Mouse (Mus musculus): ENCODE results near the gene Tff2.

Gene Tff2

DNA sequence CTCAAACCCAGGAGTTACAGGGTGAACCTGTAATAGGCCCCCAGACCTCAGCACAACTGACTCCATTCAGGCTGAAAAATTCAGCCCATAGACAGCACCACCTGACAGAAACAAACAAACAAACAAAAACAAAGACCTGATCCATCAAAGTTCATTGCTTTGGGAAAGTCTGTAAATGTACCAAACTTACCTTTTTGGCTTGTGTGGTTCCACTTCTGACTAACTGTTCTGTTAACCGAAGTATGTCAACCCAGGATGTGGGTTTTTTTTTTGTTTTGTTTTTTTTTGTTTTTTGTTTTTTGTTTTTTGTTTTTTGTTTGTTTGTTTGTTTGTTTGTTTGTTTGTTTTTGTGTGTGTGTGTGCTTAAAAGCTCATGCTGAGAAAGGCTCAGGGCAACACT, 7.3 kb downstream of the Tff2 start:
- no peak for DNase-seq (ENCODE audit: low spot score in 2 of 2)

DNA sequence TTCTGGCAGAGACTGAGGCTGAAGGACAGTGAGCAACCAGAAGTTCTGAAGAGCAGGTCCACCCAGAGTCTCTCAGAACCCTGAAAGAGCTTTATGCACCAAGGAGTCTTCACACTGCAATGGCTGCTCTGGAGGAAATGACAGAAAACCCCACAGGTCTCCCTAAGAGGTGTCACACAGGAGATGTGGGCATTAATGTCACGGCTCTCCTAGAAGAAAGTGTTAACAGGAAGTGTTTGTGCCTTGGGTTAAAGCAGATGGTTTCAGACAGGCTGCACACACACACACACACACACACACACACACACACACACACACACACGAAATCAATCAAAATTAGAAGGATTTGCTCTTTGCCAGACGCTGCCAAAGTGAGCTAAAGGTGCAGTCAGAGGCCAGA, 7.8 kb downstream of the Tff2 start:
- DNase-seq (ENCODE audit: low spot score in 2 of 2): no peak

- no peak for DNase-seq (ENCODE audit: low spot score in 2 of 2)
These were observed 9.2 kb downstream of the Tff2 start for GRCm38 (mm10) chr17:31134913-31135312.

GRCm38 (mm10) chr17:31133776-31134175, 10.3 kb downstream of the Tff2 start:
- DNase-seq (ENCODE audit: low spot score in 2 of 2): no peak

- DNase-seq (ENCODE audit: low spot score in 2 of 2): peak; percentile 37 to 41
These were observed 12.7 kb downstream of the Tff2 start for GRCm38 (mm10) chr17:31131269-31131821.

DNA sequence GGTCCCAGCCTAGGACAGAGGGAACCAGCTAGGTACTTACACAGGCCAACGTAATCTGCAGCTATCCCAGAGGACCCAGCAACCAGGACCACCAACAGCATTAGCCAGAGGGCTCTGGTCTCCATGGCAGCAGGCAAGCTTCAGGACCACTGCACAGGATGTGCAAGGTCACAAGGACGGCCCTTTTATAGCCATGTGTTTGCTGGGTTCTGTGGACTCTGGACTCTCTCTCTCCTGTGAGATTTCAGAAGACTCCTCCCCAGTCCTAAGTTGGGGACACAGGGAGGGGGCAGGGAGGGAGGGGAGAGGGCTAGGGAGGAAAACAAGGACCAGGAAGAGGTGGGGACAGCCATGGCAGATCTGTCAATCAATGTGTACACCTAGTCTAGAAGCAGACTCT, 14.6 kb downstream of the Tff2 start, which contains the start of gene Tff3:
Gene Tff3, minus strand, starts transcription at position 195 of the 400 bp plus-strand sequence.
- no peak for DNase-seq (ENCODE audit: low spot score in 2 of 2)

DNA sequence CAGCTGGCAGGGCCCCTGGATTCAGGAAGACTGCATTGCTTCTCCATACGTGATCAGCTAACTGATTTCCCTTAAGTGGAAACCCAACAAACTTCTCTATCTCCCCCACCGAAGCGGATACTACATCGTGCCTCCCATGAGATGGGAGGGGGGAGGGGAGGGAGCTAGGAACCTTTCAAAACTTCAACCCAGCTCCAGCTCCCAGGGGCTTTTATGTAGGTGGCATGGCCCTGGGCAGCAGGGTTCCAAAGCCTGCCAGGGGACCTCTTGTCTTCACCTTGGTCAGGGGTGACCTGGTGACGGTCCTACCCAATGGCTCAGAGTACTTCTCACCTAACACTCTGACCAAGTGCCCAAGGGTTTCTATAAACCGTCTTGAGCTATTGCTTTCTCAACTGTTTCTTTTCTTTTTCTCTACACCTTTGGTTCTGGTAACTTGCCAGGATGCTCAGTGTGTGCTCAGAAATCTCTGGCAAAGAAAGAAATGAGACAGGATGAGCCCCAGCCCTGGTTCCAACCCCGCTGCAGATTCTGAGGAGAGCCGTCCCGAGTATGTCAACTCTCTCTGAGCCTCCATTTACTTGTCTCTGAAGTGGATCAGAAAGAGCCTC, 15.3 kb downstream of the Tff2 start:
- no peak for DNase-seq (ENCODE audit: low spot score in 2 of 2)

GRCm38 (mm10) chr17:31125548-31126266, 18.4 kb downstream of the Tff2 start:
- DNase-seq (ENCODE audit: low spot score in 2 of 2): peak in 1 of 2 experiments; percentile 40

DNA sequence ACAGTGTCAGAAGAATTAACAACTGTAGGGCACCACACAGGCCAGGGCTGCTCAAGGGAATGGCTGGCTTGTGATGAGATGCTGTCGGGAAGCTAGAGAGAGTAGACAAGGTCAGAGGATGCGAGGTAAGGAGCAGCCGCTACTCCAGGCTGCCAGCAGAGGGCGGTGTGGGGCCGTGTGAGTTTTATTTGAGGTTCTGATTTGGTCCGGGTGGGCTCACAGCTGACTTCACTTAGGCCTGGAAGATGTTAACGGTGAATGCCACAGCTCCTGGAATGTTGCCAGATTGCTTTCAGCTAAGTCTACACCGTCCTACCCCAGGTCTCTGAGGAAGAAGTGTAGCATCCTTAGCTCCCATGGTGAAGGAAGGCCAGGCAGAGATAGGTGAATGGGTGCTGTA, 22.1 kb downstream of the Tff2 start:
- DNase-seq (ENCODE audit: low spot score in 2 of 2): no peak

GRCm38 (mm10) chr17:31119429-31119828, 24.7 kb downstream of the Tff2 start:
- DNase-seq (ENCODE audit: low spot score in 2 of 2): peak; percentile 71 to 72

DNA sequence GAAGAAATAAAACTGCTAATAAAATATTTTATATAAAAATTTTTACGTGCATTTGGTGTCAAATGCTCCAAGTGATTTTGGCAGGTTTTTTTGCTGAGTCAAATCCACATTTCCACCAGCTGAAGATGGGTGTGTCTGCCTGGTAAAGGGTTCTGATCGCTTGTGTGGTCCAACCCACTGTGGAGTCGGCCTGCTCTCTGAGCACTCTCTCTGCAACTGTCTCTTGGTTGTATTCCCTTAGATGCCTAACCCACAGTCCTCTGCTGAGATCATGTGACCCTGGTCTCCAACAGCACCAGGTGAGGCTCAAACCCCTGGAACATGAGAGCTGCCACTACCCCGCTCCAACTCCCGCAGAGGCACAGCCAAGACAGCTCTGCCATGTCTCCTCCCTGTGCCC, 26.1 kb downstream of the Tff2 start:
- no peak for DNase-seq (ENCODE audit: low spot score in 2 of 2)

DNA sequence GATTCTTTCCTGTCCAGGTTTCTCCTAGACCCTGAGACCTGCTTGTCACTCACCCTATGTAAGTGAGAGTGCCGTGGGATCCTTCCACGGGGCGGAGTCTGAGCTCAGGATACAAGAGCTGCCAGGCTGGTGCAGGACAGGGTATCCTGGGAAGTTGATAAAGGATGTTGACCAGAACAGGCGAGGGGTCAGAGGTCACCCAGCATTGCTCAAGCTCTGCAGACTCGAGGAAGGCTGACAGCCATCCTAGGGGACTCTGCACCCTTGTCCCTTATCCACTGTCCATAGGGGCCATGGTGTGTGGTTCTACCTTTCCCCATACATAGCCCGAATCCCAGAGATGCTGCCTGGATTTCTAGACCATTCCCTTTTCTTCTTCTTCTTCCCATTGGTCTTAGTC, 28.0 kb downstream of the Tff2 start:
- no peak for DNase-seq (ENCODE audit: low spot score in 2 of 2)

DNA sequence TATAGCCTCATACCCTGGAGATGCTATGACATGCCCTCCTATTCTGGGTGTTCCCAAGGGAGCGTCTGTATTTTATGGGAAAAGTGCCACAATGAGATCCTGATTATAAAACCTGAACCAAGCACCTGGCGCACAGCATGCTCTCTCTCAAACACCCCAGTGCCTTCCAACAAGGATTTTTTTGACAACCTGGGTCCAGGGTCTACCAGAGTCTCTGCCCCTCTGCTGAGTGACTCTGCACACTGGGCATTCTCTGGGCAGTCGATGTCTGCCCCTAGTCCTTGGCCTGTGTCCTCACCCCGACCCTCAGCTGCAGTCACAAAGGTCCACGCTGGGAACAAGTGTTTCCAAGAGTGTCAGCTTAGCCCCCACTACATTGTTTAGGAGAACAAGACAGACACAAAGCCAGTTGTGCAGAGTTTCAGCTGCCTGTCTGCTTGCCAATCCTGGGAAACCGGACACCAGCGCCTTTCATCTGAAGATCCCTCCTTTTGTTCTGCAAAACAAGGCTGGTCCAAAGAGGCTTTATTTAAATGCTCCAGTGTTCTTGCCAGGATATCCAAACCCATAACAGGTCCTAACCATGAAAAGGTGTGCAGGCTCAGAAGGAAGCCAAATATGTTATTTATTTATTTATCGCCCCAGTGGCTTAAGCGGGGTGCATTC, 30.8 kb downstream of the Tff2 start:
- no peak for DNase-seq (ENCODE audit: low spot score in 2 of 2)

GRCm38 (mm10) chr17:31108388-31108787, 35.7 kb downstream of the Tff2 start:
- DNase-seq (ENCODE audit: low spot score in 2 of 2): no peak

DNA sequence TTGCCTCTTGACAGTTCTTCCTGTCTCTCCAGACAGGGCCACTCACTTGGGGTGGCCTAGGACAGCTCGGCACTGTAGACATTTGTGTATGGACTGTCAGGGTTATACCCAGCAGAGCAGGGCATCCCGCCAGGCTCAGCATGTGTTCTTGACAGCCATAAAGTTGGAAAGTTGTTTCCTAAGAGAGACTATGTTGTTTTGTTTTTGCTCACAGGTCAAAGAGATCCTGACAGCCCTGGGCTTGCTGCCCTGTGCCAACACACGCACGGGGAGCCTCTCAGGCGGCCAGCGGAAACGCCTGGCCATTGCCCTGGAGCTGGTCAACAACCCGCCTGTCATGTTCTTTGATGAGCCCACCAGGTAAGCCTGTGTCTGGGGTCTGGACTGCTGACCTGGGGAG, 40.3 kb downstream of the Tff2 start:
- no peak for DNase-seq (ENCODE audit: low spot score in 2 of 2)

GRCm38 (mm10) chr17:31103007-31103570, 41.0 kb downstream of the Tff2 start:
- DNase-seq (ENCODE audit: low spot score in 2 of 2): no peak

DNA sequence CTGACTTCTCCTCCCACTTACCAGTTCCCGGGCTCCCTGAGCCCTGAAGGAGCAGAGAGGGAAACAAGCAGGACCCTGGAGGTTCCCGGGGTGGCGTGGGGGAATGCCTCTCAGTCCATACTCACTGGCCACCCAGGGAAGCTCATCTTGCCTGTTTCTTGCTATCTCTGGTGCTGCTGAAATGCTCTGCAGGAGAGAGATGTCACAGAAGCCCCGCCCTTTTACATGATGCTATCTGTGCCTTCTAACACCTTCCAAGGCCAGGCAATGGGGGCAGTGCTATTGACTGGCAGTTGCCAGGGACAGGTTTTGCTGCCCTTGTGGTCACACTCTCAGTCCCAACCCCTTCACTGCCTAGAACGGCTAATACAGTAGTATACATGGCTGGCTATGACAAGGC, 45.3 kb downstream of the Tff2 start:
- no peak for DNase-seq (ENCODE audit: low spot score in 2 of 2)

DNA sequence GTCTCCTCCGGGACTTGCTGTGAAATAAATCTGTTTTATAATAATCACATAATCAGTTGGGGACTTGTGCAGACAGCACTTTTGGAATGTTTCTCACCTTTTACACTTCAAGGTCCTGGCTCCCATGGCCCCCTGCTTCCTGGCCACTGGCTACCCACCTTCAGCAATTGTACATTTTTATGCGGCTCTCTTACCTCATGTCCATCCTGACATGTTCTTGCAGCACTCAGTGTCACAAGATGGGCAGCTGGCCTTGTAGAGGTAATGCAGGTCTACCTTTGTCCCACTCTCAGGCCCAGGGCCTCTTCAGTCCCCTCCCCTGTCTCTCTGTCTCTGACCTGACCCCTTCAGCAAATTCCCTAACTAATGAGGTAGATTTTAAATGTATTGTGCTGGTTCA, 47.2 kb downstream of the Tff2 start:
- no peak for DNase-seq (ENCODE audit: low spot score in 2 of 2)

DNA sequence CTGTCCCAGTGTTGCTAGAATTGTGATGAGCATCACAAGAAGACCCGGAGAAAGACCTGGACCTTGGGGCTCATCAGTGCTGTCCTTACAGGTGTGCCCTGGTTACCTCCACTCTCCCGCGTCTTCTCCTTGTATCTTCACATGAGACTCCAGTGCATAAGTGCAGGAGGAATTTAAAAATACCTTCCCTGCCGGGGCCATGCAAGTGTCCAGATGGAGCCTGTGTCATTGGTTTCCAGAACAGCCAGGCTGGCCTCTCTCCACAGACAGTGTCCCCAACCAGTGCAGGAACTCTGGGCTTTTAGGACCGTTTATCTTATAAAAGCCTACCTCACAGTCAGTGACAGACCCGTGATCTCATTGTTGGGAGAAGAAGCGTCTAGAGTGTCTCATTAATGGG, 48.5 kb downstream of the Tff2 start:
- DNase-seq (ENCODE audit: low spot score in 2 of 2): no peak

DNA sequence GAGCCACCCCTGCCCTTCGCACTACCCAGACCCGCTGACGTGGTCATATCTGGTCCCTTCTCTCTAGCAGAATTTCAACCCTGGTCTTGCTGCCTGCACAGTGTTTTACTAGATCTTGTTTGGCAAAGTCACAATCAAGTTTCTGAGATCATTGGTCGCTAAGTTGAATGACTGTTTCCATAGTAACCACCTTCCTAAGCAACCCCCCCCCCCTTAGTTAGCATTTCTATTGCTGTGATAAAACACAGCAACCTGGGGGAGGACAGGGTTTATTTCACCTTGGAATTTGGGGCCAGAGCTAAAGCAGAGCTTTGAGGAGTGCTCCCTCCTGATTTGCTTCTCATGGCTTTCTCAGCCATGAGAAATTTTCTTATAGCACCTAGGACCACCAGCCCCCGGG, 49.3 kb downstream of the Tff2 start:
- no peak for DNase-seq (ENCODE audit: low spot score in 2 of 2)

Data from right cerebral cortex, postnatal 36 days (tissue).